Mouse (Mus musculus) heart, embryonic 16.5 days (tissue): ENCODE measurements around the gene Cacna1s. TPM values are rescaled to one million over a fixed set of nuclear protein-coding genes. Genes with fewer than 3 reads are reported as not detected.

Experiments
- ATAC-seq: fragments of 200-750 bp; cut with Nextera tagmentation; replicated peaks from 2 replicates; pipeline ENCODE4 v1.8.0; 2017; ENCODE audit warnings: moderate number of reproducible peaks; ENCODE audit not compliant: insufficient read depth, low FRiP score; ENCODE audit errors: extremely low read depth
- H3K27ac ChIP-seq: fragments of 300-500 bp; sonication (generic); 2 replicates; pipeline ENCODE4 v1.5.1; 2014; ENCODE audit warnings: mild to moderate bottlenecking, low read length, control low read depth, moderate library complexity
- H3K27me3 ChIP-seq: fragments of 300-500 bp; sonication (generic); 2 replicates; pipeline ENCODE4 v1.6.1; 2014; ENCODE audit warnings: low read length, mixed read lengths; ENCODE audit not compliant: control insufficient read depth, insufficient read depth
- H3K36me3 ChIP-seq: fragments of 300-500 bp; sonication (generic); 2 replicates; pipeline ENCODE4 v1.6.1; 2014; ENCODE audit not compliant: control insufficient read depth, insufficient read depth
- H3K4me1 ChIP-seq: fragments of 300-500 bp; sonication (generic); 2 replicates; pipeline ENCODE4 v1.6.1; 2014; ENCODE audit warnings: low read length, mixed read lengths; ENCODE audit not compliant: control insufficient read depth, insufficient read depth
- H3K4me2 ChIP-seq: fragments of 300-500 bp; sonication (generic); 2 replicates; pipeline ENCODE4 v1.6.1; 2014; ENCODE audit warnings: low read depth, mild to moderate bottlenecking, control low read depth, low read length
- H3K4me3 ChIP-seq: fragments of 300-500 bp; sonication (generic); 2 replicates; pipeline ENCODE4 v1.5.1; 2014; ENCODE audit warnings: mild to moderate bottlenecking, control low read depth, low read length
- H3K9ac ChIP-seq: fragments of 300-500 bp; sonication (generic); 2 replicates; pipeline ENCODE4 v1.6.1; 2014; ENCODE audit warnings: low read length, control low read depth
- H3K9me3 ChIP-seq: fragments of 300-500 bp; sonication (generic); replicated peaks from 2 replicates; pipeline ENCODE4 v1.6.1; 2016; ENCODE audit warnings: low read length; ENCODE audit not compliant: control insufficient read depth
- WGBS: fragments of 180-500 bp; shearing (Covaris S2); extraction: QIAGEN DNeasy Blood & Tissue Kit; methylation state at CpG from one replicate; pipeline ENCODE4 v1.1.7; 2014; 5-methylcytosine and 5-hydroxymethylcytosine counted together
- polyA plus RNA-seq: library from polyadenylated mRNA; unstranded; fragments of >200 nt; fragmentation: Nextera tagmentation; extraction: Ambion mirVana; gene quantifications from 2 replicates; pipeline ENCODE4 v1.2.1, GENCODE M21; 2015

Gene Cacna1s
- polyA plus RNA-seq, 1 experiment from 2014 or later, result 0.28 TPM

- H3K27ac ChIP-seq, result no peak overlapping the region
- H3K27me3 ChIP-seq, result peaks cover 2% of the 10 kb centered on the region; the same call in 1 of the 2 replicates
- H3K4me1 ChIP-seq, result peaks cover 2% of the 10 kb centered on the region; the same call in 1 of the 2 replicates
- no peak overlapping the region for H3K4me2 ChIP-seq
- WGBS, result 67% methylated on average over 2 of the region's 2 CpGs
- H3K9me3 ChIP-seq, result no peaks in the 10 kb centered on the region
- no peaks in the 10 kb centered on the region for H3K36me3 ChIP-seq
- no peak for ATAC-seq
- H3K4me3 ChIP-seq, result no peak overlapping the region
- no peak overlapping the region for H3K9ac ChIP-seq
Observed at GRCm38 (mm10) chr1:136165436-136165835, 112.9 kb downstream of the Cacna1s start.

- no peaks in the 10 kb centered on the region for H3K36me3 ChIP-seq
- H3K27me3 ChIP-seq, result peaks cover 3% of the 10 kb centered on the region; the same call in 1 of the 2 replicates
- H3K4me2 ChIP-seq, result no peak overlapping the region
- no peak overlapping the region for H3K27ac ChIP-seq
- WGBS, result 63% methylated on average over 8 of the region's 8 CpGs
- ATAC-seq, result no peak; the same call in 1 of the 2 replicates
- no peaks in the 10 kb centered on the region for H3K9me3 ChIP-seq
- H3K4me3 ChIP-seq, result no peak overlapping the region
- H3K4me1 ChIP-seq, result 0 out of 2 replicates have a peak, but pooled peaks cover 2% of the 10 kb centered on the region
- H3K9ac ChIP-seq, result no peak overlapping the region
Observed at GRCm38 (mm10) chr1:136167657-136168056, 115.1 kb downstream of the Cacna1s start.

Other genes starting within 250 kb of the Cacna1s start
- 5.9 TPM in 2 replicates for gene Lad1, start 234.2 kb upstream of the Cacna1s start, polyA plus RNA-seq
- 9,605 and 10,628 TPM in 2 replicates for gene Tnnt2, start 216.4 kb upstream of the Cacna1s start, polyA plus RNA-seq
- gene Pkp1, start 133.5 kb upstream of the Cacna1s start, polyA plus RNA-seq, result 0.71 and 1.1 TPM in 2 replicates
- gene Igfn1, start 46.4 kb upstream of the Cacna1s start, polyA plus RNA-seq, result not detected in 2 replicates
- 85.5 and 98.7 TPM in 2 replicates for gene Tmem9, start 44.6 kb upstream of the Cacna1s start, polyA plus RNA-seq
- not detected in 2 replicates for gene Ascl5, start 1.9 kb upstream of the Cacna1s start, polyA plus RNA-seq
- 1.8 and 2.6 TPM in 2 replicates for gene Kif21b, start 78.6 kb downstream of the Cacna1s start, polyA plus RNA-seq
- gene Mroh3, start 160.1 kb downstream of the Cacna1s start, polyA plus RNA-seq, result not detected in 2 replicates
- 2.6 TPM in 2 replicates for gene Inava, start 181.5 kb downstream of the Cacna1s start, polyA plus RNA-seq
- gene Gpr25, start 208.1 kb downstream of the Cacna1s start, polyA plus RNA-seq, result 0.34 TPM in 1 of 2 replicates, not detected in the other